Mouse (Mus musculus) embryonic fibroblast, embryonic 13.5 days (primary cell): ENCODE data around the gene Stk17b.

ENCODE experiments used
- CTCF ChIP-seq: IDR thresholded peaks from 2 replicates; pipeline ENCODE4 v1.5.1; 2011; ENCODE audit warnings: mild to moderate bottlenecking, control low read depth, low read length, moderate library complexity, borderline replicate concordance; ENCODE audit not compliant: insufficient read depth
- POLR2A ChIP-seq: IDR thresholded peaks from 2 replicates; pipeline ENCODE4 v1.6.1; 2011; ENCODE audit warnings: low read depth, mild to moderate bottlenecking, control low read depth, low read length, moderate library complexity

GRCm38 (mm10) chr1:53757316-53757715 is 27.7 kb downstream of the Stk17b start:
- TF ChIP-seq CTCF (no peak), POLR2A (no peak)
